19 mouse cellular contexts compared by ENCODE assay signal in genomic region chr17:86317197-86317596, GRCm38 (mm10).
"Had no signal": no experiment of that assay in that cellular context is flagged by ENCODE, and none has a peak within 500 bp of the region (broad histone marks: within the 10 kb centered on the region; RNA-seq: fewer than 3 reads in every experiment).

No protein-coding gene starts in this region.

- H3K27ac ChIP-seq: kidney, postnatal 0 days; liver, embryonic 13.5 days; macrophage; midbrain, embryonic 12.5 days; midbrain, embryonic 15.5 days; neural tube, embryonic 12.5 days; neural tube, embryonic 15.5 days; stomach, postnatal 0 days had no signal

- ATAC-seq: lung, postnatal 0 days; midbrain, embryonic 15.5 days had no signal

- H3K4me3 ChIP-seq: liver, embryonic 13.5 days; midbrain, embryonic 12.5 days; midbrain, embryonic 15.5 days; neural tube, embryonic 12.5 days; neural tube, embryonic 15.5 days had no signal

- DNase-seq: kidney, adult 11 months; kidney, adult 8-10 months; kidney, postnatal 4 days; liver, embryonic 13.5 days; lung, embryonic 14.5 days; right cerebral cortex, adult 18-20 months; right cerebral cortex, postnatal 14 days; right cerebral cortex, postnatal 4 days; thymus, adult 2 months; thymus, postnatal 14 days; thymus, postnatal 4 days had no signal

- H3K9me3 ChIP-seq: liver, embryonic 13.5 days; midbrain, embryonic 12.5 days; midbrain, embryonic 15.5 days; neural tube, embryonic 12.5 days; neural tube, embryonic 15.5 days had no signal

- H3K4me1 ChIP-seq: midbrain, embryonic 12.5 days; midbrain, embryonic 15.5 days; neural tube, embryonic 12.5 days had no signal

- H3K4me2 ChIP-seq: liver, embryonic 13.5 days; lung, embryonic 14.5 days; midbrain, embryonic 12.5 days; midbrain, embryonic 15.5 days; neural tube, embryonic 12.5 days; neural tube, embryonic 15.5 days had no signal

- H3K27me3 ChIP-seq: liver, embryonic 13.5 days; midbrain, embryonic 12.5 days; midbrain, embryonic 15.5 days; neural tube, embryonic 12.5 days; neural tube, embryonic 15.5 days had no signal

- H3K9ac ChIP-seq: liver, embryonic 13.5 days; lung, embryonic 14.5 days; midbrain, embryonic 12.5 days; midbrain, embryonic 15.5 days; neural tube, embryonic 12.5 days; neural tube, embryonic 15.5 days had no signal

- H3K36me3 ChIP-seq: liver, embryonic 13.5 days; midbrain, embryonic 12.5 days; midbrain, embryonic 15.5 days; neural tube, embryonic 12.5 days; neural tube, embryonic 15.5 days had no signal
